Comparison of ENCODE assay signal across 8 mouse cellular contexts in genomic region chr11:107629504-107629903, GRCm38 (mm10).
A peak's percentile ranks its signal among the peaks of the same experiment; 100 is the strongest.
DNase-seq lines count a peak whose midpoint lies in the region; ATAC-seq and TF ChIP-seq lines count a peak whose summit lies in the region.

No protein-coding gene starts in this region.

- TF ChIP-seq POLR2A in ES-Bruce4 (IDR thresholded peaks at IDR 0.05; ENCODE audit: insufficient read depth, low read length), result no peak

- H3K4me2 ChIP-seq in forebrain, embryonic 13.5 days, result no peak overlapping the region
- H3K4me2 ChIP-seq in lung, embryonic 16.5 days (ENCODE audit: low read depth, low read length), result no peak overlapping the region

- no peak overlapping the region for H3K27ac ChIP-seq in ES-Bruce4 (ENCODE audit: insufficient read depth, low read length)
- H3K27ac ChIP-seq in forebrain, embryonic 13.5 days, result no peak overlapping the region
- no peak overlapping the region for H3K27ac ChIP-seq in layer of hippocampus, adult 2 months
- no peak overlapping the region for H3K27ac ChIP-seq in lung, embryonic 16.5 days (ENCODE audit: low read length)

- ATAC-seq in forebrain, embryonic 13.5 days, result peak; percentile 77
- peak; percentile 80 for ATAC-seq in lung, embryonic 16.5 days (ENCODE audit: low read depth)

- H3K4me3 ChIP-seq in ES-Bruce4 (ENCODE audit: low read depth, low read length), result no peak overlapping the region
- H3K4me3 ChIP-seq in forebrain, embryonic 13.5 days, result no peak overlapping the region
- no peak overlapping the region for H3K4me3 ChIP-seq in layer of hippocampus, adult 2 months
- H3K4me3 ChIP-seq in lung, embryonic 16.5 days (ENCODE audit: low read length), result no peak overlapping the region

- H3K27me3 ChIP-seq in ES-Bruce4 (ENCODE audit: control insufficient read depth, insufficient read depth, low read length, poor library complexity, severe bottlenecking), result no peaks in the 10 kb centered on the region
- no peaks in the 10 kb centered on the region for H3K27me3 ChIP-seq in forebrain, embryonic 13.5 days
- no peaks in the 10 kb centered on the region for H3K27me3 ChIP-seq in lung, embryonic 16.5 days (ENCODE audit: control insufficient read depth, insufficient read depth, low read depth, low read length)

- peaks cover 10% of the 10 kb centered on the region for H3K36me3 ChIP-seq in ES-Bruce4 (ENCODE audit: control insufficient read depth, insufficient read depth, low read length, poor library complexity, severe bottlenecking)
- peaks cover 29% of the 10 kb centered on the region for H3K36me3 ChIP-seq in forebrain, embryonic 13.5 days (ENCODE audit: poor library complexity, severe bottlenecking)
- peaks cover 8% of the 10 kb centered on the region; the same call in 1 of the 2 replicates for H3K36me3 ChIP-seq in lung, embryonic 16.5 days (ENCODE audit: control insufficient read depth, insufficient read depth, low read length)

- H3K9me3 ChIP-seq in ES-Bruce4 (replicated peaks; ENCODE audit: control insufficient read depth, insufficient read depth, low read length, poor library complexity, severe bottlenecking), result no peaks in the 10 kb centered on the region
- H3K9me3 ChIP-seq in forebrain, embryonic 13.5 days (replicated peaks), result no peaks in the 10 kb centered on the region
- H3K9me3 ChIP-seq in lung, embryonic 16.5 days (ENCODE audit: control insufficient read depth, low read length), result no peaks in the 10 kb centered on the region

- no peak for TF ChIP-seq EP300 in ES-Bruce4 (IDR thresholded peaks at IDR 0.05; ENCODE audit: insufficient read depth, low read depth, low read length)

- H3K4me1 ChIP-seq in ES-Bruce4 (ENCODE audit: control insufficient read depth, insufficient read depth, low read length), result no peaks in the 10 kb centered on the region
- H3K4me1 ChIP-seq in forebrain, embryonic 13.5 days, result no peaks in the 10 kb centered on the region
- no peaks in the 10 kb centered on the region for H3K4me1 ChIP-seq in lung, embryonic 16.5 days (replicated peaks; ENCODE audit: control insufficient read depth, insufficient read depth, low read length)

- peak; percentile 46 for DNase-seq in brain, embryonic 18.5 days (ENCODE audit: low read depth, low spot score)
- DNase-seq in heart, postnatal 4 days, result peak; percentile 74
- peak; percentile 78 for DNase-seq in layer of hippocampus, adult 2 months (ENCODE audit: low spot score in 2 of 2)
- peak; percentile 58 for DNase-seq in ovary, postnatal 36 days (ENCODE audit: low spot score)
- peak; percentile 22 for DNase-seq in urinary bladder, postnatal 25 days (ENCODE audit: low spot score)

- peak; percentile 73 for TF ChIP-seq CTCF in ES-Bruce4 (IDR thresholded peaks at IDR 0.05; ENCODE audit: low read depth, low read length)
- TF ChIP-seq CTCF in layer of hippocampus, adult 2 months (conservative IDR thresholded peaks at IDR 0.05), result peak; percentile 87

- no peak overlapping the region for H3K9ac ChIP-seq in ES-Bruce4 (ENCODE audit: low read depth, poor library complexity, severe bottlenecking)
- no peak overlapping the region for H3K9ac ChIP-seq in forebrain, embryonic 13.5 days
- H3K9ac ChIP-seq in lung, embryonic 16.5 days (ENCODE audit: low read length), result no peak overlapping the region

- WGBS in forebrain, embryonic 13.5 days, result 34% methylated on average over 4 of the region's 4 CpGs
- WGBS in lung, embryonic 16.5 days, result 33% methylated on average over 4 of the region's 4 CpGs

Comparison
In these comparisons a context has a peak if more than half of its experiments do, and no peak if none do; other contexts are left out.
1. DNase-seq: peak in every context shown above with its lines; median percentile 78 in layer of hippocampus, adult 2 months; 74 in heart, postnatal 4 days; 58 in ovary, postnatal 36 days; 46 in brain, embryonic 18.5 days; 22 in urinary bladder, postnatal 25 days.